Mouse (Mus musculus): ENCODE results near the gene Unk. TPM values are rescaled to one million over a fixed set of nuclear protein-coding genes. Genes with fewer than 3 reads are reported as not detected.

Unk gene
- polyA plus RNA-seq, 1 experiment from 2014 or later: 34.7 TPM

DNA sequence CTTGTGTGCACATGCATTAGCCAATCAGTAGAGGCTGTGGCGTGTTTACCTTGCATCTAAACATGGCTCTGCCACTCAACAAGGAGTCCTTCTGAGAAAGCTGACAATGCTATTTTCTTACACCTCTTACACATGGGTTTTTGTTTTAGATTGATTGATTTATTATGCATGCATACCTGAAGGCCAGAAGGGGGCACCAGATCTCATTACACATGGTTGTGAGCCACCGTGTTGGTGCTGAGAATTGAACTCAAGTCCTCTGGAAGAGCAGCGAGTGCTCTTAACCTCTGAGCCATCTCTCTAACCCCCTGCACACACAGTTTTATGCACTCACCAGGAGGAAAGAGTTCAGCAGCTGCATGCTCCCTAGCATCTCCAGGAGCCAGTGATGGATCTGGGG lies 27.2 kb upstream of the Unk start:
- no peaks in the 10 kb centered on the region for H3K27me3 ChIP-seq

GRCm38 (mm10) chr11:116004186-116004823 lies 25.8 kb upstream of the Unk start:
- Histone ChIP-seq H3K36me3 (peaks cover 26% of the 10 kb centered on the region), H3K27ac (peak overlapping the region; percentile 81), H3K27me3 (no peaks in the 10 kb centered on the region), H3K4me2 (peak overlapping the region; percentile 64), H3K4me1 (peaks cover 28% of the 10 kb centered on the region), H3K9me3 (no peaks in the 10 kb centered on the region), H3K4me3 (peak overlapping the region; percentile 39), H3K9ac (0 out of 2 replicates have a peak overlapping the region, but pooled peaks have one; percentile 24)
- 0 out of 2 replicates have a peak, but pooled peaks have one; percentile 0 for ATAC-seq (ENCODE audit: insufficient number of reproducible peaks, low FRiP score, low TSS enrichment, low read depth)
- WGBS: 37% methylated on average over 8 of the region's 8 CpGs

More for the DNA sequence above, 27.2 kb upstream of the Unk start:
- WGBS: 81% methylated on average over 3 of the region's 3 CpGs
- Histone ChIP-seq H3K4me2 (no peak overlapping the region), H3K9me3 (no peaks in the 10 kb centered on the region), H3K4me1 (peaks cover 24% of the 10 kb centered on the region), H3K9ac (no peak overlapping the region), H3K27ac (no peak overlapping the region), H3K36me3 (peaks cover 13% of the 10 kb centered on the region), H3K4me3 (no peak overlapping the region)
- ATAC-seq (ENCODE audit: insufficient number of reproducible peaks, low FRiP score, low TSS enrichment, low read depth): no peak

DNA sequence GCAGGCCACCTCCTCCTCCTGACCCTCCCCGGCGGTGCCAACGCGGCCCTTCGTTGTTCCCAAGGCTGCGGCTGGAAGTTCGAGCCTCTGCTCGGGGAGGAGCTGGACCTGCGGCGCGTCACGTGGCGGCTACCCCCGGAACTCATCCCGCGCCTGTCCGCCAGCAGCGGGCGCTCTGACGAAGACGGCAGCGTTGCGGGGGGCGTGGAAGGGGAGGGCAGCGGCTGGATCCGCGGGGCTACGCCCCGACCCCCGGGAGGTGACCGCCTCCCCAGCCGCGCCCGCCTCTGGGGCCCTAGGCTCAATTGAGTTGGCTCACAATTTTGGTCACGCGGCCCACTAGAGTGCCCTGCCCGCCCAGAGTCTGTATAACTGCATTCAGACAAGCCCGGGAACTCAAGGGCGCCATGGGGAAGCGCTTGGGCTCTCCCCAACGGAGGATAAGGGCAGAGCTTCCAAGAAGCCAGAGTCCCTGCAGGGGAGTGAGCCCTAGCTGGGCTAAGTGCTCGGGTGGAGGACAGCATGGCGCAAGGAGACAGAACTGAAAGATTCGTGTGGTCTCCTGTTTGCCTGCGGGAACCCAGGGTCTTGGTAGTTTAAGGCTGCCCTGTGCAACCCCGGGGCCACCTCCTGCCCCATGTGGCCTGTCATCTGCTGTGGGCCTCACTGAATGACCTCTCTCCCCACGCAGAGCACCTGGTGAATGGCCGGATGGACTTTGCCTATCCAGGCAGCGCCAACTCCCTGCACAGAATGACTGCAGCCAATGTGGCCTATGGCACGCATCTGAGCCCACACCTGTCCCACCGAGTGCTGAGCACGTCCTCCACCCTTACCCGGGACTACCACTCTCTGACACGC lies 25.1 kb upstream of the Unk start:
- H3K4me3 ChIP-seq: peak overlapping the region; percentile 39
- ATAC-seq (ENCODE audit: insufficient number of reproducible peaks, low FRiP score, low TSS enrichment, low read depth): peak; percentile 58; the same call in 1 of the 2 replicates
- no peaks in the 10 kb centered on the region for H3K27me3 ChIP-seq
- peak overlapping the region; percentile 41 for H3K9ac ChIP-seq
- H3K36me3 ChIP-seq: peaks cover 33% of the 10 kb centered on the region
- H3K4me2 ChIP-seq: peak overlapping the region; percentile 64
- H3K4me1 ChIP-seq: peaks cover 25% of the 10 kb centered on the region
- H3K27ac ChIP-seq: peak overlapping the region; percentile 81
- WGBS: 5% methylated on average over 51 of the region's 54 CpGs
- H3K9me3 ChIP-seq: no peaks in the 10 kb centered on the region

DNA sequence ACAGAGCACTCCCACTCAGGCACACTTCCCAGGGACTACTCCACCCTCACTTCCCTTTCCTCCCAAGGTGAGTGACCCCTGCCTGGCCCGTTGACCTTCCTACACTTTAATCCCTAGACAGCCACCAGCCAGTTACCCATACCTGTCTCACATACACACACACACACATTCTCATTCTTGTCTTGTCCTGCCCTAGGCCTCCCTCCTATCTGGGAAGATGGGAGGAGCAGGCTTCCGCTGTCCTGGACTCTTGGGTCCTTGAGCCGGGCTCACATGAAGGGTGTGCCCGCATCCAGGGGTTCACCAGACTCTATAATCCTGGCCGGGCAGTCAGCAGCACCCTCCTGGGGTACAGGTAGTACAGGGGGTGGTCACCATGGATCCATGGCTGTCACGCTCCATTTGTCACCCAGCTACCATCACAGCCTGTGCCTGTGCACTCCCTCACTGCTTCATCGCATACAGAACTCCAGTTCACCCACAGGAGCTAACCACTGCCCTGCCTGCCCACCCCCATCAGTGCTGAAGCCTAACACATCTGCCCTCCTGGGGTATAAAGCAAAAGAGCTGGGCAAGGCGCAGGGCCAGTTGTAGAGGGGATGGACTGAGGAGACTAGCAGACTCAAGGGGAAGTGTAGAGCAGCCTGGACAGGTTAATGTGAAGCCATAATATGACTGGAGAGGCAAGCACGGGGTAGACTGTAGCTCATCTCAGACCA lies 24.3 kb upstream of the Unk start:
- Histone ChIP-seq H3K9me3 (no peaks in the 10 kb centered on the region), H3K9ac (0 out of 2 replicates have a peak overlapping the region, but pooled peaks have one; percentile 41), H3K4me1 (peaks cover 28% of the 10 kb centered on the region), H3K36me3 (peaks cover 41% of the 10 kb centered on the region), H3K27ac (peak overlapping the region; percentile 81), H3K27me3 (no peaks in the 10 kb centered on the region), H3K4me3 (peak overlapping the region; percentile 39), H3K4me2 (peak overlapping the region; percentile 64)
- ATAC-seq (ENCODE audit: insufficient number of reproducible peaks, low FRiP score, low TSS enrichment, low read depth): no peak
- 67% methylated on average over 9 of the region's 9 CpGs for WGBS

GRCm38 (mm10) chr11:116007095-116007850 lies 22.8 kb upstream of the Unk start:
- WGBS: 88% methylated on average over 28 of the region's 28 CpGs
- Histone ChIP-seq H3K27ac (no peak overlapping the region), H3K9me3 (no peaks in the 10 kb centered on the region), H3K4me1 (peaks cover 39% of the 10 kb centered on the region), H3K27me3 (no peaks in the 10 kb centered on the region), H3K36me3 (peaks cover 43% of the 10 kb centered on the region), H3K4me2 (no peak overlapping the region), H3K4me3 (no peak overlapping the region), H3K9ac (no peak overlapping the region)
- no peak for ATAC-seq (ENCODE audit: insufficient number of reproducible peaks, low FRiP score, low TSS enrichment, low read depth)

DNA sequence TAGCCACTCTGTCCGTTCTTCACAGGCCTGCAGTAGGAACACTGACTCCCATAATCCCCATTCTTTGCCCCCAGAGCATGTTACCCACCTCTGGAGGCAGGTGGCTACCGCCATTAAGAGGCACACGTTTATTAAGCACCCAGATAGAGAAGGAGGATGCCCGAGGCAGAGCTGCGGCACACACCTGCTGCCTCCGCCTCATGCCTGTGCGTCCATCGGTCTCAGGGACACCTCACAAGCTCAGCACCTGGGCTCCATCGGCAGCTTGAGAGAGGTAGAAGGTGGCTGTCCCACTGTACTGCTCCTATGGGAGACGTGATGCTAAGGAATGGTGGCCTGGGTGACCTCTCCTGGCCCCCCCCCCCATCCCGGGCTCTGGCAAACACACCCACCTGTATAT lies 21.7 kb upstream of the Unk start:
- Histone ChIP-seq H3K4me1 (peaks cover 46% of the 10 kb centered on the region), H3K27me3 (no peaks in the 10 kb centered on the region), H3K27ac (no peak overlapping the region), H3K9me3 (no peaks in the 10 kb centered on the region), H3K36me3 (peaks cover 43% of the 10 kb centered on the region), H3K4me2 (no peak overlapping the region), H3K9ac (no peak overlapping the region), H3K4me3 (no peak overlapping the region)
- ATAC-seq (ENCODE audit: insufficient number of reproducible peaks, low FRiP score, low TSS enrichment, low read depth): no peak
- WGBS: 73% methylated on average over 11 of the region's 11 CpGs

- H3K36me3 ChIP-seq: peaks cover 43% of the 10 kb centered on the region
- no peaks in the 10 kb centered on the region for H3K9me3 ChIP-seq
- H3K4me3 ChIP-seq: no peak overlapping the region
- H3K4me1 ChIP-seq: peaks cover 46% of the 10 kb centered on the region
- H3K9ac ChIP-seq: no peak overlapping the region
- no peaks in the 10 kb centered on the region for H3K27me3 ChIP-seq
- WGBS: 76% methylated on average over 13 of the region's 13 CpGs
- no peak for ATAC-seq (ENCODE audit: insufficient number of reproducible peaks, low FRiP score, low TSS enrichment, low read depth)
- H3K4me2 ChIP-seq: no peak overlapping the region
- no peak overlapping the region for H3K27ac ChIP-seq
These were observed 21.2 kb upstream of the Unk start for GRCm38 (mm10) chr11:116008832-116009375.

GRCm38 (mm10) chr11:116009661-116010060 lies 20.5 kb upstream of the Unk start:
- Histone ChIP-seq H3K9me3 (no peaks in the 10 kb centered on the region), H3K4me1 (peaks cover 44% of the 10 kb centered on the region), H3K27ac (no peak overlapping the region), H3K27me3 (no peaks in the 10 kb centered on the region), H3K36me3 (peaks cover 43% of the 10 kb centered on the region), H3K4me2 (no peak overlapping the region), H3K9ac (no peak overlapping the region), H3K4me3 (no peak overlapping the region)
- no peak for ATAC-seq (ENCODE audit: insufficient number of reproducible peaks, low FRiP score, low TSS enrichment, low read depth)
- WGBS: 86% methylated on average over 11 of the region's 11 CpGs

- Histone ChIP-seq H3K9ac (no peak overlapping the region), H3K27me3 (no peaks in the 10 kb centered on the region), H3K4me3 (no peak overlapping the region), H3K4me1 (peaks cover 40% of the 10 kb centered on the region), H3K36me3 (peaks cover 43% of the 10 kb centered on the region), H3K27ac (no peak overlapping the region), H3K9me3 (no peaks in the 10 kb centered on the region), H3K4me2 (no peak overlapping the region)
- 96% methylated on average over 8 of the region's 8 CpGs for WGBS
- no peak for ATAC-seq (ENCODE audit: insufficient number of reproducible peaks, low FRiP score, low TSS enrichment, low read depth)
These were observed 20.0 kb upstream of the Unk start for GRCm38 (mm10) chr11:116010146-116010545.

- H3K4me2 ChIP-seq: no peak overlapping the region
- no peaks in the 10 kb centered on the region for H3K9me3 ChIP-seq
- 85% methylated on average over 5 of the region's 5 CpGs for WGBS
- H3K27me3 ChIP-seq: no peaks in the 10 kb centered on the region
- ATAC-seq (ENCODE audit: insufficient number of reproducible peaks, low FRiP score, low TSS enrichment, low read depth): no peak
- no peak overlapping the region for H3K4me3 ChIP-seq
- peaks cover 32% of the 10 kb centered on the region for H3K4me1 ChIP-seq
- peaks cover 43% of the 10 kb centered on the region for H3K36me3 ChIP-seq
- H3K9ac ChIP-seq: peak overlapping the region; percentile 8; the same call in 1 of the 2 replicates
- peak overlapping the region; percentile 98; the same call in 1 of the 2 replicates for H3K27ac ChIP-seq
These were observed 19.2 kb upstream of the Unk start for GRCm38 (mm10) chr11:116010948-116011347.
